Mouse (Mus musculus) hindbrain, embryonic 15.5 days (tissue): Measurements from ENCODE around the gene Rabgap1l. TPM values are rescaled to one million over a fixed set of nuclear protein-coding genes. Genes with fewer than 3 reads are reported as not detected.

Source experiments
- ATAC-seq: fragments of 200-750 bp; cut with Nextera tagmentation; 2 replicates; pipeline ENCODE4 v1.8.0; 2017; ENCODE audit warnings: low read depth, moderate number of reproducible peaks, moderate TSS enrichment; ENCODE audit not compliant: low FRiP score
- H3K27ac ChIP-seq: fragments of 300-500 bp; sonication (generic); replicated peaks from 2 replicates; pipeline ENCODE4 v1.5.1; 2015; ENCODE audit warnings: mild to moderate bottlenecking, inconsistent platforms
- H3K27me3 ChIP-seq: fragments of 300-500 bp; sonication (generic); 2 replicates; pipeline ENCODE4 v1.6.1; 2015; ENCODE audit warnings: control low read depth, inconsistent platforms
- H3K36me3 ChIP-seq: fragments of 300-500 bp; sonication (generic); 2 replicates; pipeline ENCODE4 v1.6.1; 2015; ENCODE audit warnings: control low read depth, inconsistent platforms
- H3K4me1 ChIP-seq: fragments of 300-500 bp; sonication (generic); replicated peaks from 2 replicates; pipeline ENCODE4 v1.6.1; 2015; ENCODE audit warnings: control low read depth, inconsistent platforms
- H3K4me2 ChIP-seq: fragments of 300-500 bp; sonication (generic); 2 replicates; pipeline ENCODE4 v1.6.1; 2015; ENCODE audit warnings: moderate library complexity, mild to moderate bottlenecking, inconsistent platforms
- H3K4me3 ChIP-seq: fragments of 300-500 bp; sonication (generic); 2 replicates; pipeline ENCODE4 v1.5.1; 2015; ENCODE audit warnings: mild to moderate bottlenecking, inconsistent platforms
- H3K9ac ChIP-seq: fragments of 300-500 bp; sonication (generic); 2 replicates; pipeline ENCODE4 v1.6.1; 2015; ENCODE audit warnings: inconsistent platforms
- H3K9me3 ChIP-seq: fragments of 300-500 bp; sonication (generic); 2 replicates; pipeline ENCODE4 v1.6.1; 2016; ENCODE audit warnings: control low read depth, inconsistent platforms
- WGBS: fragments of 180-500 bp; shearing (Covaris S2); methylation state at CpG from one replicate; pipeline ENCODE4 v1.1.7; 2015; 5-methylcytosine and 5-hydroxymethylcytosine counted together
- polyA plus RNA-seq: library from polyadenylated mRNA; unstranded; fragments of >200 nt; fragmentation: Nextera tagmentation; extraction: Ambion mirVana; gene quantifications from 2 replicates; pipeline ENCODE4 v1.2.1, GENCODE M21; 2015

The Rabgap1l gene
- polyA plus RNA-seq, 1 experiment from 2014 or later: 28.3 TPM

- Histone ChIP-seq H3K4me1 (no peaks in the 10 kb centered on the region), H3K9ac (no peak overlapping the region), H3K9me3 (no peaks in the 10 kb centered on the region), H3K4me2 (no peak overlapping the region), H3K27ac (no peak overlapping the region), H3K4me3 (no peak overlapping the region), H3K36me3 (no peaks in the 10 kb centered on the region), H3K27me3 (no peaks in the 10 kb centered on the region)
- 80% methylated on average over 2 of the region's 2 CpGs for WGBS
- ATAC-seq: no peak
Observed at GRCm38 (mm10) chr1:160805268-160805667, 12.3 kb upstream of the Rabgap1l start.

- H3K27me3 ChIP-seq: no peaks in the 10 kb centered on the region
- no peak overlapping the region for H3K4me2 ChIP-seq
- no peaks in the 10 kb centered on the region for H3K4me1 ChIP-seq
- no peaks in the 10 kb centered on the region for H3K9me3 ChIP-seq
- H3K4me3 ChIP-seq: no peak overlapping the region
- WGBS: 83% methylated on average over 3 of the region's 3 CpGs
- no peak for ATAC-seq
- no peaks in the 10 kb centered on the region for H3K36me3 ChIP-seq
- H3K9ac ChIP-seq: no peak overlapping the region
- no peak overlapping the region for H3K27ac ChIP-seq
Observed at GRCm38 (mm10) chr1:160799972-160800371, 7.0 kb upstream of the Rabgap1l start.

- Histone ChIP-seq H3K27ac (no peak overlapping the region), H3K36me3 (no peaks in the 10 kb centered on the region), H3K9ac (no peak overlapping the region), H3K4me2 (no peak overlapping the region), H3K27me3 (no peaks in the 10 kb centered on the region), H3K9me3 (no peaks in the 10 kb centered on the region), H3K4me1 (peaks cover 10% of the 10 kb centered on the region), H3K4me3 (no peak overlapping the region)
- 72% methylated on average over 2 of the region's 2 CpGs for WGBS
- no peak for ATAC-seq
Observed at GRCm38 (mm10) chr1:160795016-160795415, 2.0 kb upstream of the Rabgap1l start.

- WGBS: 85% methylated on average over 13 of the region's 13 CpGs
- H3K9ac ChIP-seq: no peak overlapping the region
- no peak for ATAC-seq
Observed at GRCm38 (mm10) chr1:160793791-160794757, 1.1 kb upstream of the Rabgap1l start.

GRCm38 (mm10) chr1:160792156-160792685 lies 790 bp downstream of the Rabgap1l start:
- Histone ChIP-seq H3K4me1 (peaks cover 10% of the 10 kb centered on the region), H3K36me3 (no peaks in the 10 kb centered on the region), H3K27me3 (no peaks in the 10 kb centered on the region), H3K9me3 (no peaks in the 10 kb centered on the region), H3K4me2 (peak overlapping the region; percentile 76), H3K4me3 (peak overlapping the region; percentile 95), H3K27ac (peak overlapping the region; percentile 66), H3K9ac (peak overlapping the region; percentile 86)
- peak; percentile 89 for ATAC-seq
- WGBS: under 1% methylated on average over 37 of the region's 51 CpGs

More at GRCm38 (mm10) chr1:160793791-160794757, 1.1 kb upstream of the Rabgap1l start:
- Histone ChIP-seq H3K4me2 (no peak overlapping the region), H3K27me3 (no peaks in the 10 kb centered on the region), H3K4me1 (peaks cover 10% of the 10 kb centered on the region), H3K27ac (no peak overlapping the region), H3K9me3 (no peaks in the 10 kb centered on the region), H3K4me3 (no peak overlapping the region), H3K36me3 (no peaks in the 10 kb centered on the region)

- Histone ChIP-seq H3K9ac (peak overlapping the region; percentile 86), H3K4me1 (peaks cover 10% of the 10 kb centered on the region), H3K9me3 (no peaks in the 10 kb centered on the region), H3K27me3 (no peaks in the 10 kb centered on the region), H3K4me2 (peak overlapping the region; percentile 76), H3K4me3 (peak overlapping the region; percentile 95), H3K27ac (no peak overlapping the region), H3K36me3 (no peaks in the 10 kb centered on the region)
- WGBS: 9% methylated on average over 20 of the region's 20 CpGs
- ATAC-seq: no peak
Observed at GRCm38 (mm10) chr1:160791381-160792155, 1.4 kb downstream of the Rabgap1l start.

- Histone ChIP-seq H3K4me1 (peaks cover 10% of the 10 kb centered on the region), H3K4me2 (no peak overlapping the region), H3K27ac (no peak overlapping the region), H3K36me3 (no peaks in the 10 kb centered on the region), H3K4me3 (no peak overlapping the region), H3K9me3 (no peaks in the 10 kb centered on the region), H3K27me3 (no peaks in the 10 kb centered on the region), H3K9ac (no peak overlapping the region)
- ATAC-seq: no peak
Observed at GRCm38 (mm10) chr1:160790630-160791029, 2.4 kb downstream of the Rabgap1l start.

GRCm38 (mm10) chr1:160789876-160790275 lies 3.1 kb downstream of the Rabgap1l start:
- H3K27me3 ChIP-seq: no peaks in the 10 kb centered on the region
- no peak overlapping the region for H3K27ac ChIP-seq
- no peaks in the 10 kb centered on the region for H3K36me3 ChIP-seq
- ATAC-seq: no peak
- 83% methylated on average over 3 of the region's 3 CpGs for WGBS
- no peak overlapping the region for H3K4me3 ChIP-seq
- H3K9ac ChIP-seq: no peak overlapping the region
- peaks cover 10% of the 10 kb centered on the region for H3K4me1 ChIP-seq
- H3K4me2 ChIP-seq: no peak overlapping the region
- H3K9me3 ChIP-seq: no peaks in the 10 kb centered on the region

GRCm38 (mm10) chr1:160787926-160788325 lies 5.1 kb downstream of the Rabgap1l start:
- Histone ChIP-seq H3K4me3 (no peak overlapping the region), H3K27ac (no peak overlapping the region), H3K27me3 (no peaks in the 10 kb centered on the region), H3K4me1 (peaks cover 10% of the 10 kb centered on the region), H3K4me2 (no peak overlapping the region), H3K9ac (no peak overlapping the region), H3K9me3 (no peaks in the 10 kb centered on the region), H3K36me3 (no peaks in the 10 kb centered on the region)
- ATAC-seq: no peak
- WGBS: 87% methylated on average over 1 of the region's 1 CpGs

- no peak for ATAC-seq
- no peaks in the 10 kb centered on the region for H3K9me3 ChIP-seq
- WGBS: 86% methylated on average over 3 of the region's 3 CpGs
- H3K4me2 ChIP-seq: no peak overlapping the region
- H3K4me1 ChIP-seq: peaks cover 10% of the 10 kb centered on the region
- H3K4me3 ChIP-seq: no peak overlapping the region
- no peaks in the 10 kb centered on the region for H3K27me3 ChIP-seq
- no peak overlapping the region for H3K9ac ChIP-seq
- H3K27ac ChIP-seq: no peak overlapping the region
- H3K36me3 ChIP-seq: no peaks in the 10 kb centered on the region
Observed at GRCm38 (mm10) chr1:160787164-160787563, 5.8 kb downstream of the Rabgap1l start.

- Histone ChIP-seq H3K27ac (no peak overlapping the region), H3K4me2 (no peak overlapping the region), H3K9me3 (no peaks in the 10 kb centered on the region), H3K27me3 (no peaks in the 10 kb centered on the region), H3K9ac (no peak overlapping the region), H3K4me3 (no peak overlapping the region), H3K4me1 (peaks cover 6% of the 10 kb centered on the region), H3K36me3 (no peaks in the 10 kb centered on the region)
- WGBS: 89% methylated on average over 3 of the region's 3 CpGs
- no peak for ATAC-seq
Observed at GRCm38 (mm10) chr1:160786571-160786970, 6.4 kb downstream of the Rabgap1l start.

GRCm38 (mm10) chr1:160785681-160786225 lies 7.3 kb downstream of the Rabgap1l start:
- 78% methylated on average over 4 of the region's 4 CpGs for WGBS
- Histone ChIP-seq H3K27ac (no peak overlapping the region), H3K9ac (no peak overlapping the region), H3K36me3 (no peaks in the 10 kb centered on the region), H3K27me3 (no peaks in the 10 kb centered on the region), H3K9me3 (no peaks in the 10 kb centered on the region), H3K4me3 (no peak overlapping the region), H3K4me1 (no peaks in the 10 kb centered on the region), H3K4me2 (no peak overlapping the region)
- no peak for ATAC-seq
